Mouse (Mus musculus) adrenal gland, adult 18-20 months (tissue): Measurements from ENCODE around the gene Prkce. TPM values are rescaled to one million over a fixed set of nuclear protein-coding genes. Genes with fewer than 3 reads are reported as not detected.
A peak's percentile ranks its signal among the peaks of the same experiment; 100 is the strongest.

Experiments
- DNase-seq, 2 experiments: peaks; one replicate each; pipeline ENCODE4 v3.0.0; 2021 to 2022; ENCODE audit warnings: low spot score in 2 of 2
- total RNA-seq, 2 experiments: library from RNA; stranded (reverse); gene quantifications; 1 replicate in 1 of 2; 2 replicates in 1 of 2; pipeline ENCODE4 v1.2.3; 2021

The Prkce gene
- total RNA-seq, 2 experiments from 2014 or later: 17.5 to 22.9 TPM

- peak; percentile 59 to 74 for DNase-seq
These were observed 368.5 kb downstream of the Prkce start for GRCm38 (mm10) chr17:86535827-86536656.

- DNase-seq: no peak
These were observed 372.4 kb downstream of the Prkce start for GRCm38 (mm10) chr17:86539881-86540430.

DNA sequence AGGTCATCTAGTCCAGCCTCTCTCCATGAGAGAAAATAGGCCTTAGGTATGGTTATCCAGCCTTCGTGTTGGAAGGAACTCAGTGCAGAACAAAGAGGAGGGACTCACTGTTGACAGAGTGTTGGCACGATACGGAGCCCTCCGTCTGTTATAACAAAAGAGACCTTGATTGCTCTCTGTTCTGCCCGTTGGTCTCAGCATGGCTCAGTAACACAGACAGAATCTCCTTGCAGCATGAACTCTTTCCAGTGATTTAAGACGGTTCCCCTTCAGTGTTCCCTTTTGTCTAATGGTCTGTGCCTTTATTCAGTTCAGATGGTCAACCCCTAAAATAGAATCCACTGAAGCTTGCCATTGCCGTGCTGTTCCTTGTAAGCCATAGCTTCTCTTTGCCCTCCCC is 378.9 kb downstream of the Prkce start:
- DNase-seq: no peak

GRCm38 (mm10) chr17:86549128-86549527 is 381.5 kb downstream of the Prkce start:
- DNase-seq: no peak

DNA sequence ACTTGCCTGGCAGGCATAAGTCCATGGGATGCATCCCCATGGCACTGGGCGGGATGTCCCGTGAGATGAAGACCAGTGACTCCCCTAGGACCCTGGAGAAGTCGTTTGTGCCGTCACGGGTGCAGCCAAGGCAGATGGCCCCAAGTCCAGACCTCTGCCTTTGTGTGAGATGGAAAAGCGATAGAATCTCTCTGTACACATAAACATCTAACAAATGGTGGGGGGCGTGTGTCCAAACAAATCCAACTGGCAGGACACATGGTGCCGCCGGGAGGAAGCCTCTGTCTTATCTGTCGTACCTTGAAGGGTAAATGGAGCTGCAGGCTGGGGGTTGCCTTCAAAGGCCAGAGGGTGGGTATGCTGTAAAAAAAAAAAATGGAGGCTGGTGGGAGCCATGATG is 384.0 kb downstream of the Prkce start:
- DNase-seq: no peak

DNA sequence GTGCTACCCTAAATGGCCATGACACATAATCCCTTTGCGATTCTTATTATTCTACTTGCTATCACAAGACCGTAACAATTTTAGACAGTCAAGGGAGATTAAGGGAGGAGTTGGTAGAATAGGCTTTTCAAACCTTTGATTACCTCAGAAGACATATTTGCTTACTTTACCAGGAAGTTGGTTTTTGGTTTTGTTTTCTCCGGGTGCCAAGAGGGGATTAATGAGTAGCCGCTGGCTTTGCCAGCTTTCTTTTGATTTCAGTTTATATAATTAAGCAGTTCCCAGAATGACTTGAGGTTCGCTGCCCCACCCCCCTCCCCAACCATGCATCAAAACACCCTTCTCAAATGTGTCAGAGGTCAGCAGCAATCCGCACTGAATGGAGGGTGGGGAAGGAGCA is 384.4 kb downstream of the Prkce start:
- DNase-seq: no peak

GRCm38 (mm10) chr17:86559206-86559891 is 391.8 kb downstream of the Prkce start:
- DNase-seq: no peak

DNA sequence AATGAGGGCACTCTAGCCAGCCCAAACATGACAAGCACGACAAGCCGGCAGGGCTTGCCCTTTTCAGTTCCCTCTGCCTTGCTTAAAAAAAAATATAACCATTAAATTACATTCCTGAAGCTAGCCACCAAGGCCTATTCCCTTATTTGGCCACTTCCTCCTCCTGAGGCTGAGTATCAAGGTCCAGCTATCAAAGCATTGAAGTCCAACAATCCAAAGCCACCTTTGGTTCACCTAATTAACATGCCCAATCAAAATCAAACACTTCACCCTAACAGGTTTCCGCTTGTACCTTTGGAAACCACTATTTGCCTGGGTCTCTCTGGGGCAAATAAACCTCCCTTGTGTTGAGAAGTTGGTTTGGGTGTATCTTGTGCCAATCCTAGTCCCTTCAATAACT is 392.9 kb downstream of the Prkce start:
- no peak for DNase-seq

DNA sequence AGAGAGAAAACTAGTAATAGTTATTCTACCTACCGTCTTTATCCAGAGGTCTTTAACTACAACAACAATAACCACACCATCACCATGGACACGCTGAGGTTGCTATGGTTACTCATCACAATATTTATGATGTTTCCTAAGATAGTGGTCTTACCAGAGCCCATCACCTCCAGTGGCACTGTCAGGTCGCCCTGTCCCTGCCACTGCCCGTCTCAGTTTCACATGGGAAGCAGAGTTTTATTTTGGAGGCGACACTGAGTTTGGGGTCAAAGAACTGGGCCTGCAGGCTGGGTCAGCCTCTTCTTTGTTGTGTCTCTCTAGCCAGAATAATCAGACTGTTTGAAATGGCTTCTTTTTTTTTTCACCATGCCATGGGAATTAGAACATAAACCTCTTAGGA is 402.9 kb downstream of the Prkce start:
- DNase-seq: no peak

DNA sequence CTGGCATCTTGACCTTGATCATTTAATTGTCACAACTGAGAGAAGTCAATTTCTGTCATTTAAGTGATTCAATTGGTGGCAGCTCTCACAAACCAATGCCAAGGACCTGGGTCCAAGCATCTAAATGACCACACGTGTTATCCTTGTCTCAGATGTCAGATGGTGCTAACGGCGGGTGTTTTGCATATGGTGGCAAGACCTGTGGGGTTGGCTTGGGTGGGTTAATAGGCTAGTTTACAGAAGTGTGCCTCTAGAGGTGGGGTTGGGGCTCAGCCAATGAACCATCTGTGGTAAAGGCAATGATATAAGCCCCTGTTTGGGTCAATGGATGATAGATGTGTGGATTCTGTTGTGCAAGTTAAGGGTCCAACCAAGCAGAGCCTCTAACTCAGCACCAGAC is 403.7 kb downstream of the Prkce start:
- DNase-seq: no peak

GRCm38 (mm10) chr17:86572136-86572535 is 404.6 kb downstream of the Prkce start:
- DNase-seq: no peak

GRCm38 (mm10) chr17:86572576-86572975 is 405.0 kb downstream of the Prkce start:
- no peak for DNase-seq

- DNase-seq: no peak
These were observed 406.1 kb downstream of the Prkce start for GRCm38 (mm10) chr17:86573596-86574248.

DNA sequence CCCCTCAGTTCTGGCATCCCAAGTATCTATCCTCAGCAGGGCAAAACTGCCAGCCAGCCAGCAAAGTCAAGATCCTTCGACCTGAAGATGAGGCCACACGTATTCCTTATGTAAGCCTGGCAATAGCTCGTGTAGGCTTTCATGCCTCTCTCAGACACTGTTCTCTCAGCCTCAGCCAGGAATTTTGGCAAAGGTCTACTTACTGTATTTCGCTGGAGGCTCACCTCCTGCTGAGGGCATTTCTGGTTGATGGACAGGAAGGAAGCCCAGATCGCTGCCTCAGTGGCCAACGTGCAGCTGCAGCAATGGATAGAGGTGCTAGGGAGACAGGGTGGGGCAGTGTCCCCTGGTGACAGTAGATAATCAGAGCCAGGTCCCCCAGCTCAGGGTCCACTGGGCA is 413.1 kb downstream of the Prkce start:
- DNase-seq: no peak

DNA sequence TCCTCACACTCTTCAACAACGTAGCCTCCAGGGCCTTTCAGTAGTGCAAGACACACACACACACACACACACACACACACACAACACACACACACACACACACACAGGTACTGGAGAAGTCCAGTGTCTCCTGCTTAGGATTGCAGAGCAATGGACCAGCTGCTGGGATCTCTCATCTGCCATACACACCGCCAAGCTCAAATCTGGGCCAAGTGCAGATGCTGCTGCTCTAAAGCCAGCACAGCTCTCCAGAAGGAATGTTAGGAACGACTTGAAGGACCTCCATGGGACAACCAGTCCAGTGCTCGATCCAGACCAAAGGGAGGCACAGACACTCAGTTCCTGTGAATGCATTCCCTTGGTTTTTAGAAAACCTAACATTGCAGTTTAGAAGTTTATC is 414.8 kb downstream of the Prkce start:
- no peak for DNase-seq

DNA sequence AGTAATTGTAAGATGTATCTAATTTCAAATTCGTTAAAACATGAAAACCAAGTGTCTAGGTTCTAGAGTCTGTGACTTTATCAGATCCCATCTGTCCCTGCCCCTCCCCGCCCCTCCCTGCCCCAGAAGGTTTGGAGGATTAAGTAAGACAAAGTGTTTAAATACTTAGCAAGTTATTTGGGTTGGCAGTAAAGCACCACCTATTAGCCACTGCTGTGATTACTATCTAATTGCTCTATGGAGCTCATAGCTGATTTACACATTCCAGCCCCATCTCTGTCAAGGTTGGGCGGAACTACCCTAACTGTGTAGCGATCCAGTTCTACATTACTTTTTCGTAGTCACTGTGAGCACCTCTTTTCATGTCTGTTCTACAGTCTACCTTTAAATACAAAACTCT is 418.9 kb downstream of the Prkce start:
- no peak for DNase-seq

GRCm38 (mm10) chr17:86588704-86589449 is 421.3 kb downstream of the Prkce start:
- DNase-seq: no peak

- DNase-seq: no peak
These were observed 422.1 kb downstream of the Prkce start for GRCm38 (mm10) chr17:86589681-86590080.

DNA sequence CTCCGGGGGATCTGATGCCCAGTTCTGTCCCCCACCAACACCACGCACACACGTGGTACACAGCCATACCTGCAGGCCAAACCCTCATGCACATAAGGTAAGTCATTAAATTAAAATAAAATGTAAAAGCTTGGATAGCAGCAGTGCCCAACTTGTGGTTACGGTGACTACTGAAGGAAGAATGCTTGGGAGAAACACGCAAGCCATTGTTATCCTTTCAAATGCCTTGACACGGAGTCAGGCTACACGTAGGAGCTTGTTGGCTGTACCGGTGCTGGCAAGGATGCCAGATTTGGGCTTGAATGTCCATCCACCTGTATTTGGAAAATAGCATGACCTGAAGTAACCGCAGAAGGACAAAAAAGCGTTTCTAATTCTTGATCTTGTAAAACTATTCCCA is 423.7 kb downstream of the Prkce start:
- no peak for DNase-seq

- no peak for DNase-seq
These were observed 425.5 kb downstream of the Prkce start for GRCm38 (mm10) chr17:86592991-86593586.

DNA sequence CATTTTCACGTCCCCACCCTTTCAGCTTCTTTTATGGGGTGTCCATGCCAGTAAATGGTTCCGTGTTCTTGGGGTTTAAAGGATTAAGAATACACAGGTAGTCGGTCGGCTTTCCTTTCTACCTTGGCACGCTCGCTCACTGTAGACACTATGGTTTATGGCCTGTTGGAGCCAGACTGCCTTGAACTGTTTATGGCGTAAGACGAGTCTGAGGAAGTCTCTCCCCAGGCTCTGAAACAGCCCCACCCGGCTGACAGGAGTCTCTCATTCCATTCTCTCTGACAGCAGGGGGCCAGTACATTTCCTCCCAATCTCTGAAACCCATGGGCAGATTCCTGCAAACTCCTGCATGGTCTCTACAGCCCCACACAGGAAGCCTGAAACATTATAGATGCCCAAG is 427.9 kb downstream of the Prkce start:
- DNase-seq: no peak
